Comparison of ENCODE assay signal across 29 mouse cellular contexts in the genomic region with DNA sequence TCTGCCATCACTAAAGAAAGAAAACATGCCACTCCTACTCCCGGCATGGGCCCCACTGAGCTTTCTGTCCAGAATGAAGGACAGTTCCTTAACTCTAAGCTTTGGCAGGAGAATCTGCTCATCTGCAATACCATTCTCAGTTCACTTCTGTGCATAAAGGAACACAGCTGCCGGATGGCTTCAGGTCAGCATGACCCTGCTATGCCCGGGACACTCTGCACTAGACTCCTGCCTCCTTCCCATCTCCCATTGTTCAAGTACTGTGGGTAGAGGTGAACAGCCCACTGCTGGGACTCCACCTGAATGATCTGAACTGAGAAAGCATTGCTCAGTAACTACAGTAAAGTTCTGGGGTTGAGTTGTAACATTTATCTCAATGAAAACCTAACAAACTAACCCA.
DNase-seq lines count a peak whose midpoint lies in the region; ATAC-seq and TF ChIP-seq lines count a peak whose summit lies in the region.
"Had no signal": no experiment of that assay in that cellular context is flagged by ENCODE, and none has a peak within 500 bp of the region (broad histone marks: within the 10 kb centered on the region; RNA-seq: fewer than 3 reads in every experiment).

No protein-coding gene starts in this region.

- WGBS in lung, postnatal 0 days, result 78% methylated on average over 3 of the region's 3 CpGs

- no peak overlapping the region for H3K4me2 ChIP-seq in lung, postnatal 0 days (replicated peaks; ENCODE audit: low read depth, low read length)
- H3K4me2 ChIP-seq: embryonic facial prominence, embryonic 12.5 days; embryonic facial prominence, embryonic 15.5 days; heart, embryonic 11.5 days; heart, embryonic 15.5 days; hindbrain, embryonic 13.5 days; intestine, embryonic 15.5 days had no signal

- H3K27ac ChIP-seq in gastrocnemius, adult 2 months, result no peak overlapping the region
- no peak overlapping the region for H3K27ac ChIP-seq in lung, postnatal 0 days (ENCODE audit: low read length)
- H3K27ac ChIP-seq: embryonic facial prominence, embryonic 12.5 days; embryonic facial prominence, embryonic 15.5 days; heart, embryonic 15.5 days; hindbrain, embryonic 10.5 days; hindbrain, embryonic 13.5 days; intestine, embryonic 15.5 days had no signal

- intact Hi-C loops in gastrocnemius, adult 2 months (cut with DNase I), result no loop called here

- H3K4me3 ChIP-seq in gastrocnemius, adult 2 months, result no peak overlapping the region
- no peak overlapping the region for H3K4me3 ChIP-seq in lung, postnatal 0 days (ENCODE audit: low read depth, low read length)
- H3K4me3 ChIP-seq: embryonic facial prominence, embryonic 12.5 days; embryonic facial prominence, embryonic 15.5 days; heart, embryonic 15.5 days; hindbrain, embryonic 10.5 days; hindbrain, embryonic 13.5 days; intestine, embryonic 15.5 days had no signal

- no peak overlapping the region for H3K9ac ChIP-seq in lung, postnatal 0 days (replicated peaks; ENCODE audit: low read depth)
- H3K9ac ChIP-seq: embryonic facial prominence, embryonic 12.5 days; embryonic facial prominence, embryonic 15.5 days; heart, embryonic 15.5 days; hindbrain, embryonic 13.5 days; intestine, embryonic 15.5 days had no signal

- 0 out of 2 replicates have a peak, but pooled peaks have one; percentile 14 for ATAC-seq in lung, postnatal 0 days
- ATAC-seq: forebrain, embryonic 14.5 days; hindbrain, embryonic 16.5 days; intestine, embryonic 15.5 days; Patski had no signal

- H3K36me3 ChIP-seq in lung, postnatal 0 days (ENCODE audit: insufficient read depth, low read length), result no peaks in the 10 kb centered on the region
- H3K36me3 ChIP-seq: intestine, embryonic 15.5 days had no signal

- no peak for TF ChIP-seq CTCF in gastrocnemius, adult 2 months (IDR thresholded peaks at IDR 0.05)
- no peak for TF ChIP-seq CTCF in lung, postnatal 0 days (IDR thresholded peaks at IDR 0.05)

- TF ChIP-seq EP300 in lung, postnatal 0 days (IDR thresholded peaks at IDR 0.05), result no peak

- peak; percentile 24 for DNase-seq in gastrocnemius, postnatal 25 days
- no peak for DNase-seq in gastrocnemius, adult 2 months
- DNase-seq in lung, postnatal 0 days (ENCODE audit: low spot score), result peak; percentile 51
- DNase-seq in lung, postnatal 25 days (ENCODE audit: low spot score), result no peak
- DNase-seq in ovary, postnatal 36 days (ENCODE audit: low spot score), result peak; percentile 51
- DNase-seq in ovary, postnatal 14 days (ENCODE audit: low spot score), result no peak
- DNase-seq in right cerebral cortex, adult 18-20 months, result no peak
- DNase-seq: adrenal gland, adult 8-10 months; adrenal gland, postnatal 36 days; B cell, adult 2 months; cerebellum, adult 11 months; cerebellum, adult 2 months; cerebellum, adult 9-11 months; cerebellum, postnatal 25 days; gastrocnemius, postnatal 10 days; heart, postnatal 10 days; heart, postnatal 36 days had no signal

- no peaks in the 10 kb centered on the region for H3K9me3 ChIP-seq in lung, postnatal 0 days (ENCODE audit: low read length)
- H3K9me3 ChIP-seq: embryonic facial prominence, embryonic 12.5 days; embryonic facial prominence, embryonic 15.5 days; G1E; heart, embryonic 15.5 days; hindbrain, embryonic 10.5 days; hindbrain, embryonic 13.5 days; intestine, embryonic 15.5 days had no signal

- H3K4me1 ChIP-seq in lung, postnatal 0 days (ENCODE audit: insufficient read depth, low read depth, low read length), result no peaks in the 10 kb centered on the region
- H3K4me1 ChIP-seq: embryonic facial prominence, embryonic 12.5 days; embryonic facial prominence, embryonic 15.5 days; heart, embryonic 15.5 days; hindbrain, embryonic 10.5 days; hindbrain, embryonic 13.5 days; intestine, embryonic 15.5 days had no signal

- H3K27me3 ChIP-seq in lung, postnatal 0 days (replicated peaks; ENCODE audit: insufficient read depth, low read length), result no peaks in the 10 kb centered on the region
- H3K27me3 ChIP-seq: CH12.LX; embryonic facial prominence, embryonic 12.5 days; embryonic facial prominence, embryonic 15.5 days; heart, embryonic 15.5 days; hindbrain, embryonic 13.5 days; intestine, embryonic 15.5 days; Patski had no signal

Comparison
In these comparisons a context has a peak if more than half of its experiments do, and no peak if none do; other contexts are left out.
1. DNase-seq: peak in gastrocnemius, postnatal 25 days (single experiment), lung, postnatal 0 days (single experiment) and ovary, postnatal 36 days (single experiment); none in gastrocnemius, adult 2 months (single experiment), lung, postnatal 25 days (single experiment), ovary, postnatal 14 days (single experiment) and right cerebral cortex, adult 18-20 months (single experiment).